Mouse (Mus musculus) colon, adult 2 months (tissue): ENCODE results near the gene Rab42. TPM values are rescaled to one million over a fixed set of nuclear protein-coding genes. Genes with fewer than 3 reads are reported as not detected.

Experiments used
- polyA plus RNA-seq: library from polyadenylated mRNA; depleted of rRNA; stranded (reverse); fragments of >200 nt; gene quantifications from 2 replicates; pipeline ENCODE4 v1.2.3, GENCODE M21; 2012; rRNA removed

Gene Rab42
- polyA plus RNA-seq, result 4.2 and 5.1 TPM in 2 replicates

DNA sequence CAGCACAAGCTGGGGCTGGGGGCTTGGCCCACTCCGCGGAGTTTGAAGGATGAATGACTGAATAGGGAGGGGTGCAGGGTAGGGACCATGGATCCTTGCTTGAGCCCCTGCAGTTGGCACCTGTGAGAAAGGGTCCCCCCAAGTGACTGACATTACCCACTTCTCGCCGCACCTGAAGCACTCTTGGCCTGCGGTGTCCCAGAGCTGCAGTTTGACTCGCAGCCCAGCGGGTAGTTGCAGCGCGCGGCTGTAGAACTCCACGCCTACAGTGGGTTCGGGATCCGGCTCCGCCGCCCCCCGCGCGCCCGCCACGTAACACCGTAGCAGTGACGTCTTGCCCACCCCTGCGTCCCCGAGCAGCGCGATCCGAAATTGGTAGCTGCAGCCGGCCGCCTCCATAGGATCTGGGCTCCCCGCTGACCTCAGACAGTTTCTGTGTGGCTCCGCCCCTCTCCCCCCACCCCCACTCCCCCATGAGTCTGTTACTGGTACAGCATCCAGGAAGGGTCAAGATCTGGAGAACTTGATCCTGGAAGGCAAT lies at the start of gene Rab42:
Gene Rab42, minus strand, starts transcription at position 447 of the 541 bp plus-strand sequence.

GRCm38 (mm10) chr4:132329115-132329834 lies 26.1 kb upstream of the Rab42 start, which contains the start of gene Trnau1ap:
Gene Trnau1ap (minus strand): TSS chr4:132329538.

DNA sequence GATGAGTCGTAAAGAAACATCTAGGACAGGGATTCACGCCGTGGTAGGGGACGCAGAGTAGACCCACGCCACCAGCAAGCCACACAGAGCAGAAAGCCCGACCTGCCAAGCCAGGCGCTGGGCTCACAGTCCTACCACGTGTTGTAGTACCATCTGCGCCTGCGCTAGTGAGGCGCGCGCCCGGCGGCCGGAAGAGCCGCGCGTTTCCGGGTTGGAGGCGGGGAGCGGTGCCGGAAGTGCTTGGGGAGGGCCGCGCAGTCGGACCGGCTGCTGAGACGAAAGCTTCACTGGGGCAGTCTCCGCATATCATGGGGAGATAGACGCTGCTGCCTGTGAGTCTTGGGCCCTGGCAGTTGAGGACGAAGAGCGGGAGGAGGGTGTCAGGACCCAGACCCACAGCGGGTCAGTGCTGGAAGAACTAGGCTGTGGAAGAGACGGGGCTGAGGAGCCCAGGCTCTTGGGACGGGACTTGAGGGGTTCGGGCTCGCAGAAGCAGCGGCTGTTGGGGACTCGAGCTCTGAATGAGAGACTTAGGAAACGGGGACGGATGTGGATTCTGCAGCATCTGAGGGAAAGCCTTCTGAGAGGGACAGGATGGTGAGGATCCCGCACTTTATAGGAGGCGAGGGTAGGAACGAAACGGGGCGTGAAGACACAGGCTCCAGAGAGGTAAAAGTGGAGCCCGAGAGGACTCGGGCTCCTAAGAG lies 28.9 kb downstream of the Rab42 start, which contains the start of gene Taf12:
Gene Taf12, plus strand, starts transcription at position 220 of the 707 bp plus-strand sequence.

DNA sequence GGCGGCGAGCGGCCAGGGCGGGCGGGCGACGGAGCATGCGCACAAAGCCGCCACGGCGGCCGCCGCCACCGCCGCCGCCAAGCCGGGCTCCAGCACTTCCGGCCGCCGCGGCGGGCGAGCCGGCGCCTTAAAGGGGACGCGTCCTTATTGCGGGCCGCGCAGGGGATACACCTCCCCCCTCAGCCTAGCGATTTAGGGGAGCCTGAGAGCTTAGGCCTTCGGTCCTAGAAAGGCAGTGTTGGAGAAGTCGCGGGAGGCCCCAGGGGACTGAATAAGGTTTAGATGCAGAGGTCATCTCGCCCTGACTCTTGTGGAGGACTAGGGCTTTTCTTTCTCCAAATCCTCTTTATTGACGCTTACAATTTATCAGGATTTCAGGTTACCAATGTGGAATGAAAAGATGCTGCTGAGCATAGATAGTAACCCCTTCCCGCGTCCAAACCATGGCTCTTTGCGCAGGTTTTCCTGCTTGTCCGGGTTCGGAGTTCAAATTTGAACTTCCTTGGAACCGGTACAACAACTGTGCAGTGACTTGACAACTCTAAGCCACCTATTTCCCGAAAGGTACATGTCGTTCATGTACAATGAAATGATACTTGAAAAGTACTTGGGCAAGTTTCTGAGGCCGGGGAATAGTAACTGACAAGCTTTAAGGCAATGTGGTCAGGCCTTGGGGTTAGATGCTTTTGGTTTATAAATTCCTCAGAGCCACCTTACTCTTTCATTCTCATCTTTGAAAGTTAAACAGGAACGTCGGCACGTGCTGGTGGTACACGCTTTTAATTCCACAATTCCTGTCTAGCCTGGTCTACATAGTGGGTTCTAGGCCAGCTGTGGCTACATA lies 41.4 kb downstream of the Rab42 start, which contains the start of gene Gmeb1:
Gene Gmeb1, minus strand, starts transcription at position 89 of the 844 bp plus-strand sequence.

Other genes with a start within 250 kb of the Rab42 start
- 0.13 and 0.19 TPM in 2 replicates for gene Gm10300, start 228.7 kb downstream of the Rab42 start, polyA plus RNA-seq
- 21.9 and 22.1 TPM in 2 replicates for gene Epb41, start 228.1 kb downstream of the Rab42 start, polyA plus RNA-seq
- gene Oprd1, start 158.9 kb downstream of the Rab42 start, polyA plus RNA-seq, result 1.2 and 1.3 TPM in 2 replicates
- 12.4 and 14.9 TPM in 2 replicates for gene Ythdf2, start 91.1 kb downstream of the Rab42 start, polyA plus RNA-seq
- 9.8 and 14.2 TPM in 2 replicates for gene Gmeb1, start 41.8 kb downstream of the Rab42 start, polyA plus RNA-seq
- gene Taf12, start 29.0 kb downstream of the Rab42 start, polyA plus RNA-seq, result 3.2 and 6.4 TPM in 2 replicates
- gene Trnau1ap, start 26.2 kb upstream of the Rab42 start, polyA plus RNA-seq, result 13.8 and 18.0 TPM in 2 replicates
- gene Rcc1, start 50.2 kb upstream of the Rab42 start, polyA plus RNA-seq, result 11.3 and 11.9 TPM in 2 replicates
- 10.0 and 11.8 TPM in 2 replicates for gene Phactr4, start 119.1 kb upstream of the Rab42 start, polyA plus RNA-seq
- gene Med18, start 160.5 kb upstream of the Rab42 start, polyA plus RNA-seq, result 2.7 and 3.7 TPM in 2 replicates
- 11.0 and 12.6 TPM in 2 replicates for gene Sesn2, start 207.1 kb upstream of the Rab42 start, polyA plus RNA-seq
- 144 and 165 TPM in 2 replicates for gene Atpif1, start 230.3 kb upstream of the Rab42 start, polyA plus RNA-seq
- 10.1 and 13.4 TPM in 2 replicates for gene Dnajc8, start 232.2 kb upstream of the Rab42 start, polyA plus RNA-seq